In genomic region chr6:56374180-56374579, GRCm38 (mm10) we compare ENCODE assay signal across 25 mouse cellular contexts.
DNase-seq lines count a peak whose midpoint lies in the region; ATAC-seq lines count a peak whose summit lies in the region.
"Had no signal": no experiment of that assay in that cellular context is flagged by ENCODE, and none has a peak within 500 bp of the region (broad histone marks: within the 10 kb centered on the region; RNA-seq: fewer than 3 reads in every experiment).

No protein-coding gene starts in this region.

- H3K36me3 ChIP-seq in heart, embryonic 14.5 days (ENCODE audit: control insufficient read depth, insufficient read depth, low read length), result no peaks in the 10 kb centered on the region
- H3K36me3 ChIP-seq in heart, embryonic 10.5 days, result no peaks in the 10 kb centered on the region
- no peaks in the 10 kb centered on the region for H3K36me3 ChIP-seq in hindbrain, embryonic 14.5 days (replicated peaks; ENCODE audit: control insufficient read depth, insufficient read depth)
- no peaks in the 10 kb centered on the region for H3K36me3 ChIP-seq in hindbrain, embryonic 10.5 days
- H3K36me3 ChIP-seq in liver, embryonic 12.5 days, result no peaks in the 10 kb centered on the region
- H3K36me3 ChIP-seq: G1E; limb, embryonic 13.5 days; midbrain, embryonic 12.5 days had no signal

- no peak overlapping the region for H3K9ac ChIP-seq in heart, embryonic 14.5 days (ENCODE audit: low read length)
- no peak overlapping the region for H3K9ac ChIP-seq in hindbrain, embryonic 14.5 days
- no peak overlapping the region for H3K9ac ChIP-seq in liver, embryonic 12.5 days
- H3K9ac ChIP-seq: forebrain, embryonic 13.5 days; limb, embryonic 13.5 days; liver, postnatal 0 days; midbrain, embryonic 12.5 days had no signal

- peak; percentile 33; the same call in 1 of the 2 replicates for ATAC-seq in heart, embryonic 14.5 days (ENCODE audit: insufficient number of reproducible peaks, insufficient read depth, low FRiP score, low read depth)
- peak; percentile 18; the same call in 1 of the 2 replicates for ATAC-seq in hindbrain, embryonic 14.5 days (ENCODE audit: low FRiP score)
- ATAC-seq in liver, embryonic 12.5 days, result no peak
- ATAC-seq: intestine, embryonic 16.5 days; liver, postnatal 0 days had no signal

- H3K27me3 ChIP-seq in heart, embryonic 14.5 days (ENCODE audit: control insufficient read depth, insufficient read depth, low read length), result no peaks in the 10 kb centered on the region
- no peaks in the 10 kb centered on the region for H3K27me3 ChIP-seq in heart, embryonic 10.5 days (ENCODE audit: insufficient read depth, poor library complexity, severe bottlenecking)
- no peaks in the 10 kb centered on the region for H3K27me3 ChIP-seq in hindbrain, embryonic 14.5 days (ENCODE audit: control insufficient read depth, insufficient read depth, low read length)
- H3K27me3 ChIP-seq in hindbrain, embryonic 10.5 days (ENCODE audit: insufficient read depth, poor library complexity, severe bottlenecking), result no peaks in the 10 kb centered on the region
- H3K27me3 ChIP-seq in liver, embryonic 12.5 days (replicated peaks), result no peaks in the 10 kb centered on the region
- H3K27me3 ChIP-seq: forebrain, embryonic 13.5 days; limb, embryonic 13.5 days; megakaryocyte, embryonic 14.5 days; midbrain, embryonic 12.5 days had no signal

- H3K4me1 ChIP-seq in heart, embryonic 14.5 days (ENCODE audit: control insufficient read depth in 2 of 2, insufficient read depth in 2 of 2, low read length in 2 of 2), result peaks cover 16 to 33% of the 10 kb centered on the region in 2 experiments
- H3K4me1 ChIP-seq in heart, embryonic 10.5 days, result peaks cover 9% of the 10 kb centered on the region; the same call in 1 of the 2 replicates
- peaks cover 18% of the 10 kb centered on the region for H3K4me1 ChIP-seq in hindbrain, embryonic 14.5 days (replicated peaks; ENCODE audit: control insufficient read depth, insufficient read depth, low read length)
- no peaks in the 10 kb centered on the region for H3K4me1 ChIP-seq in hindbrain, embryonic 10.5 days (replicated peaks)
- no peaks in the 10 kb centered on the region for H3K4me1 ChIP-seq in liver, embryonic 12.5 days
- H3K4me1 ChIP-seq: limb, embryonic 13.5 days; megakaryocyte, embryonic 14.5 days; midbrain, embryonic 12.5 days had no signal

- no peaks in the 10 kb centered on the region for H3K9me3 ChIP-seq in heart, embryonic 14.5 days (ENCODE audit: control insufficient read depth, low read length)
- no peaks in the 10 kb centered on the region for H3K9me3 ChIP-seq in heart, embryonic 10.5 days
- no peaks in the 10 kb centered on the region for H3K9me3 ChIP-seq in hindbrain, embryonic 14.5 days (ENCODE audit: control insufficient read depth, low read length)
- no peaks in the 10 kb centered on the region for H3K9me3 ChIP-seq in hindbrain, embryonic 10.5 days
- H3K9me3 ChIP-seq in liver, embryonic 12.5 days (replicated peaks), result no peaks in the 10 kb centered on the region
- H3K9me3 ChIP-seq: forebrain, embryonic 13.5 days; G1E; limb, embryonic 13.5 days; midbrain, embryonic 12.5 days had no signal

- H3K4me3 ChIP-seq in heart, embryonic 14.5 days (ENCODE audit: control insufficient read depth in 1 of 2, insufficient read depth in 1 of 2, low read depth in 1 of 2, low read length in 2 of 2), result no peak overlapping the region
- H3K4me3 ChIP-seq in heart, embryonic 10.5 days, result no peak overlapping the region
- no peak overlapping the region for H3K4me3 ChIP-seq in hindbrain, embryonic 14.5 days (replicated peaks; ENCODE audit: low read length)
- H3K4me3 ChIP-seq in hindbrain, embryonic 10.5 days, result no peak overlapping the region
- no peak overlapping the region for H3K4me3 ChIP-seq in liver, embryonic 12.5 days
- H3K4me3 ChIP-seq: forebrain, embryonic 13.5 days; limb, embryonic 13.5 days; megakaryocyte, embryonic 14.5 days; midbrain, embryonic 12.5 days had no signal

- H3K27ac ChIP-seq in heart, embryonic 14.5 days (replicated peaks in 1 of 2; ENCODE audit: control insufficient read depth in 1 of 2, insufficient read depth in 1 of 2, low read depth in 2 of 2, low read length in 2 of 2), result peak overlapping the region; percentile 73 to 79
- H3K27ac ChIP-seq in heart, embryonic 10.5 days, result no peak overlapping the region
- H3K27ac ChIP-seq in hindbrain, embryonic 14.5 days, result peak overlapping the region; percentile 28; the same call in 1 of the 2 replicates
- no peak overlapping the region for H3K27ac ChIP-seq in hindbrain, embryonic 10.5 days
- H3K27ac ChIP-seq in liver, embryonic 12.5 days, result no peak overlapping the region
- H3K27ac ChIP-seq: forebrain, embryonic 13.5 days; limb, embryonic 13.5 days; midbrain, embryonic 12.5 days; stomach, postnatal 0 days had no signal

- no peak overlapping the region for H3K4me2 ChIP-seq in heart, embryonic 14.5 days (ENCODE audit: low read length)
- H3K4me2 ChIP-seq in hindbrain, embryonic 14.5 days (replicated peaks), result no peak overlapping the region
- no peak overlapping the region for H3K4me2 ChIP-seq in liver, embryonic 12.5 days
- H3K4me2 ChIP-seq: forebrain, embryonic 13.5 days; limb, embryonic 13.5 days; liver, embryonic 11.5 days; midbrain, embryonic 12.5 days had no signal

- WGBS in heart, embryonic 14.5 days, result 79% methylated on average over 5 of the region's 5 CpGs
- 85% methylated on average over 5 of the region's 5 CpGs for WGBS in heart, embryonic 10.5 days
- WGBS in hindbrain, embryonic 14.5 days, result 80% methylated on average over 5 of the region's 5 CpGs
- WGBS in hindbrain, embryonic 10.5 days, result 90% methylated on average over 5 of the region's 5 CpGs
- 77% methylated on average over 5 of the region's 5 CpGs for WGBS in liver, embryonic 12.5 days (ENCODE audit: insufficient replicate concordance)

- peak; percentile 45 to 51 for DNase-seq in cerebellum, postnatal 10 days
- DNase-seq in cerebellum, adult 8-10 months, result no peak
- no peak for DNase-seq in heart, embryonic 10.5 days (ENCODE audit: low spot score)
- no peak for DNase-seq in hindbrain, embryonic 14.5 days (ENCODE audit: low spot score)
- DNase-seq in hindbrain, embryonic 10.5 days (ENCODE audit: low spot score), result no peak
- peak; percentile 28 for DNase-seq in A20 (ENCODE audit: low read depth, low spot score)
- DNase-seq: adrenal gland, adult 8-10 months; gastrocnemius, postnatal 10 days; kidney, adult 9 months; kidney, postnatal 14 days; liver, postnatal 0 days; lung, postnatal 36 days; right cerebral cortex, postnatal 4 days; thymus, adult 18-20 months; thymus, postnatal 25 days had no signal

Comparison
In these comparisons a context has a peak if more than half of its experiments do, and no peak if none do; other contexts are left out.
1. DNase-seq: peak in cerebellum, postnatal 10 days (2 of 2) and A20 (single experiment); none in cerebellum, adult 8-10 months (single experiment), heart, embryonic 10.5 days (single experiment), hindbrain, embryonic 14.5 days (single experiment) and hindbrain, embryonic 10.5 days (single experiment).
2. H3K27ac ChIP-seq: peak in heart, embryonic 14.5 days (2 of 2) and hindbrain, embryonic 14.5 days (single experiment); none in heart, embryonic 10.5 days (single experiment), hindbrain, embryonic 10.5 days (single experiment) and liver, embryonic 12.5 days (single experiment).